Mouse (Mus musculus) ES-E14 (cell line): ENCODE measurements around the gene Carmil1. TPM values are rescaled to one million over a fixed set of nuclear protein-coding genes. Genes with fewer than 3 reads are reported as not detected.

Experiments used
- DNase-seq: peaks from one replicate; pipeline ENCODE4 v3.0.0-alpha.2; 2013; ENCODE audit warnings: low read depth, low spot score
- H3K27ac ChIP-seq: 2 replicates; pipeline ENCODE4 v1.5.1; 2012; ENCODE audit warnings: low read depth, mild to moderate bottlenecking, low read length, moderate library complexity, mixed read lengths; ENCODE audit not compliant: poor library complexity, insufficient read depth, severe bottlenecking
- H3K36me3 ChIP-seq: 2 replicates; pipeline ENCODE4 v1.6.1; 2012; ENCODE audit warnings: mild to moderate bottlenecking, low read length, moderate library complexity, mixed read lengths; ENCODE audit not compliant: control insufficient read depth, poor library complexity, insufficient read depth, severe bottlenecking
- H3K4me1 ChIP-seq, 2 experiments: fragments of 150-350 bp in 1 of 2; sonication (generic) in 1 of 2; 2 replicates each; pipeline ENCODE4 v1.6.1; 2012; ENCODE audit warnings: low read length in 2 of 2, mild to moderate bottlenecking in 1 of 2, mixed read lengths in 1 of 2; ENCODE audit not compliant: control insufficient read depth in 2 of 2, insufficient read depth in 2 of 2, poor library complexity in 1 of 2
- H3K4me3 ChIP-seq, 2 experiments: fragments of 150-350 bp in 1 of 2; sonication (generic) in 1 of 2; 2 replicates each; pipeline ENCODE4 v1.5.1; 2012; ENCODE audit warnings: low read length in 2 of 2, low read depth in 1 of 2, mild to moderate bottlenecking in 1 of 2, mixed read lengths in 1 of 2; ENCODE audit not compliant: insufficient read depth in 1 of 2, poor library complexity in 1 of 2, severe bottlenecking in 1 of 2
- H3K9ac ChIP-seq: 2 replicates; pipeline ENCODE4 v1.6.1; 2012; ENCODE audit warnings: low read depth, mild to moderate bottlenecking, low read length, mixed read lengths; ENCODE audit not compliant: poor library complexity, insufficient read depth, severe bottlenecking
- H3K9me3 ChIP-seq: fragments of 150-350 bp; sonication (generic); 2 replicates; pipeline ENCODE4 v1.6.1; 2012; ENCODE audit warnings: low read depth, mild to moderate bottlenecking, low read length; ENCODE audit not compliant: control insufficient read depth, insufficient read depth
- CHD2 ChIP-seq: IDR thresholded peaks from 2 replicates; pipeline ENCODE4 v1.6.1; 2014; ENCODE audit warnings: mild to moderate bottlenecking, low read depth, low read length, inconsistent platforms
- HCFC1 ChIP-seq: IDR thresholded peaks from 2 replicates; pipeline ENCODE4 v1.6.1; 2012; ENCODE audit warnings: low read length, inconsistent platforms, borderline replicate concordance; ENCODE audit not compliant: insufficient read depth
- MAFK ChIP-seq: IDR thresholded peaks from 2 replicates; pipeline ENCODE4 v1.6.1; 2014; ENCODE audit warnings: mild to moderate bottlenecking, low read depth, low read length, inconsistent platforms; ENCODE audit not compliant: insufficient read depth
- ZC3H11A ChIP-seq: IDR thresholded peaks from 2 replicates; pipeline ENCODE4 v1.6.1; 2012; ENCODE audit warnings: low read depth, mild to moderate bottlenecking, inconsistent platforms, low read length, borderline replicate concordance
- ZNF384 ChIP-seq: IDR thresholded peaks from 2 replicates; pipeline ENCODE4 v1.6.1; 2012; ENCODE audit warnings: low read depth, low read length, inconsistent platforms
- in situ Hi-C, 2 experiments: fragments of 600-800 bp; cut with MboI; formaldehyde crosslinking; loops; one replicate each; pipeline ENCODE4 v1.15.1; 2025; ENCODE audit warnings: low sequenced_read_pairs in 2 of 2, inconsistent platforms in 1 of 2; ENCODE audit not compliant: unreplicated experiment in 2 of 2
- total RNA-seq: library from RNA; depleted of rRNA; stranded (reverse); fragments of 300-350 nt; gene quantifications from 2 replicates; pipeline ENCODE4 v1.2.3, GENCODE M21; 2012

The Carmil1 gene
- total RNA-seq, 1 experiment: 17.0 TPM

DNA sequence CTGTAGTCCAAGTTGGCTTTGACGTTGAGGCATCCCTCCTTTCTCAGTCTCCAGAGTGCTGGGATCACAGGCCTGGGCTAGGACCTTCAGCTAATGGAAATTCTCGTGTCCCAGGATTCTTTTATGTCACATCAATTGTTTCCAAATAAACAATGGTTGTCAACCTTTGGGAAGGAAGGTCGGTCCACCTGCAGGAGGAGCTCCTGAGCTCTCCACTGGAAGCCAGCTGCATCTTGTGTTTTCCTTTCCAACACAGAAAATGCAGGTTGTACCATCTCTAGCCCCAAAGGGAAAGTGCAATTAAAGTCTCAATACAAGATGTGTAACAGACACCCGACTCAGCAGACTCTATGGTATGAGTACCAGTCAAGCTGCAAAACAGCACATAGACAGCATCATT lies 25.7 kb upstream of the Carmil1 start:
- DNase-seq: peak; percentile 15
- Histone ChIP-seq H3K36me3 (no peaks in the 10 kb centered on the region), H3K9me3 (no peaks in the 10 kb centered on the region), H3K9ac (no peak overlapping the region), H3K4me3 (no peak overlapping the region), H3K4me1 (no peaks in the 10 kb centered on the region), H3K27ac (no peak overlapping the region)
- in situ Hi-C loops: loop anchor here (25.0 kb wide), 2 partner anchors 469 to 519 kb away; partner anchors contain the start of gene Slc17a3 (in 1 of the 2)
- TF ChIP-seq MAFK (no peak), ZC3H11A (no peak), ZNF384 (no peak)

GRCm38 (mm10) chr13:24305486-24305885 lies 24.9 kb upstream of the Carmil1 start:
- in situ Hi-C loops: loop anchor here (25.0 kb wide), 2 partner anchors 468 to 518 kb away; partner anchors contain the start of gene Slc17a3 (in 1 of the 2)
- no peaks in the 10 kb centered on the region for H3K9me3 ChIP-seq
- H3K4me1 ChIP-seq: no peaks in the 10 kb centered on the region
- no peak overlapping the region for H3K27ac ChIP-seq
- H3K4me3 ChIP-seq: no peak overlapping the region
- TF ChIP-seq MAFK (no peak), CHD2 (no peak)
- no peak for DNase-seq
- no peaks in the 10 kb centered on the region for H3K36me3 ChIP-seq
- no peak overlapping the region for H3K9ac ChIP-seq

GRCm38 (mm10) chr13:24297252-24297651 lies 16.7 kb upstream of the Carmil1 start:
- H3K9ac ChIP-seq: no peak overlapping the region
- TF ChIP-seq CHD2 (no peak), MAFK (no peak), HCFC1 (no peak), ZNF384 (no peak), ZC3H11A (0 out of 2 replicates have a peak, but pooled peaks have one; percentile 33)
- H3K4me1 ChIP-seq: no peaks in the 10 kb centered on the region
- in situ Hi-C loops: no loop called here
- no peak overlapping the region for H3K4me3 ChIP-seq
- no peaks in the 10 kb centered on the region for H3K9me3 ChIP-seq
- H3K36me3 ChIP-seq: no peaks in the 10 kb centered on the region
- DNase-seq: no peak
- H3K27ac ChIP-seq: no peak overlapping the region

GRCm38 (mm10) chr13:24287381-24287780 lies 6.8 kb upstream of the Carmil1 start:
- no peak overlapping the region for H3K27ac ChIP-seq

DNA sequence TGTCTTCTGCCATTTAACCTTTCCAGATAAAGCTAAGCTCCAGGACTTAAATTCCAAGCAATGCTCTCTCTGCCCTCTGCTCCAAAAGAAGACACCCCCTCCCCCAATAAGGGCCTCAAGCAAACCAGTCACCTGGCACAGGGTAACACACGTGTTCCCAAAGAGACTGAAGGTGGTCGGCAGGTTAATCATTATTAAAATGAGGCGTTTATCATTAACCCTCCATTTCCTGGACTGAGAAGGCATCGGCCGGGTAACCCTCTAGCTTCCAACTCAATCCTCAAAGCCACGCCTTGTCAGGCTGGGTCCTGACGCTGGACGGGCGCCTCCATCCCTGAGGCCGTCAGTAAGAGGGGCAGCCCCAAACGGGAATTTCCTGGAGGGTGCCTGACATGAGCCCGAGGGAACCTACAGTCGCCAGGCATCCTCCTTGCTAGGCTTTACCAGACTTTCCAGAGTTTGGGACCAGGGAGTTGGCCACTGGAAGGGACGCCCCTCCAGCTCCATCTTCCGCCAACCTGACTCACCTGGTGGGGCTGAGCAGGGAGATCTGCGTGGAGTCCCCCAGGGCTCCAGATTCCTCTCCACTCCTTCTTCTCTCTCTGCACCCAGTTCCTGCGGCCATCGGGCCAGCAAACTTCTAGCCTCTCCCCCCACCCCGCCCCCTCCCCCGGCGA lies 695 bp downstream of the Carmil1 start:
- peak overlapping the region; percentile 89 to 93 for H3K4me3 ChIP-seq
- in situ Hi-C loops: no loop called here
- H3K36me3 ChIP-seq: peaks cover 2% of the 10 kb centered on the region; the same call in 1 of the 2 replicates
- H3K9ac ChIP-seq: peak overlapping the region; percentile 71
- H3K27ac ChIP-seq: no peak overlapping the region
- no peak for DNase-seq
- no peaks in the 10 kb centered on the region for H3K9me3 ChIP-seq
- H3K4me1 ChIP-seq: peaks cover 0 to 6% of the 10 kb centered on the region in 2 experiments; a peak in 2 of 4 replicates
- no peak for TF ChIP-seq ZC3H11A
- no peak for TF ChIP-seq MAFK
- TF ChIP-seq CHD2: no peak
- TF ChIP-seq HCFC1: no peak
- no peak for TF ChIP-seq ZNF384

More at GRCm38 (mm10) chr13:24287381-24287780, 6.8 kb upstream of the Carmil1 start:
- no peaks in the 10 kb centered on the region for H3K36me3 ChIP-seq
- no peaks in the 10 kb centered on the region for H3K4me1 ChIP-seq
- no peak overlapping the region for H3K9ac ChIP-seq
- H3K4me3 ChIP-seq: no peak overlapping the region
- no peaks in the 10 kb centered on the region for H3K9me3 ChIP-seq
- in situ Hi-C loops: no loop called here
- no peak for TF ChIP-seq ZNF384
- no peak for DNase-seq
